Comparison of ENCODE assay signal across 24 mouse cellular contexts in genomic region chr7:29146625-29147367, GRCm38 (mm10).
"Had no signal": no experiment of that assay in that cellular context is flagged by ENCODE, and none has a peak within 500 bp of the region (broad histone marks: within the 10 kb centered on the region; RNA-seq: fewer than 3 reads in every experiment).

No protein-coding gene starts in this region.

- DNase-seq: gastrocnemius, postnatal 14 days; gastrocnemius, postnatal 36 days; heart, adult 11 months; heart, adult 2 months; heart, postnatal 14 days; heart, postnatal 36 days; kidney, adult 11 months; kidney, adult 2 months; kidney, postnatal 10 days; kidney, postnatal 25 days; kidney, postnatal 4 days; layer of hippocampus, adult 9-11 months; layer of hippocampus, postnatal 36 days; left cerebral cortex, postnatal 4 days had no signal

- H3K4me1 ChIP-seq: heart, embryonic 13.5 days; heart, embryonic 15.5 days; hindbrain, embryonic 13.5 days; hindbrain, embryonic 15.5 days; limb, embryonic 13.5 days; limb, embryonic 15.5 days had no signal

- H3K9ac ChIP-seq: heart, embryonic 13.5 days; heart, embryonic 15.5 days; hindbrain, embryonic 13.5 days; hindbrain, embryonic 15.5 days; limb, embryonic 13.5 days; limb, embryonic 15.5 days; liver, embryonic 12.5 days; liver, embryonic 14.5 days had no signal

- H3K27ac ChIP-seq: heart, adult 2 months; heart, embryonic 13.5 days; heart, embryonic 15.5 days; hindbrain, embryonic 13.5 days; hindbrain, embryonic 15.5 days; hindbrain, postnatal 0 days; limb, embryonic 13.5 days; limb, embryonic 15.5 days; liver, embryonic 12.5 days; liver, embryonic 14.5 days had no signal

- H3K27me3 ChIP-seq: hindbrain, embryonic 13.5 days; hindbrain, embryonic 15.5 days; limb, embryonic 13.5 days; limb, embryonic 15.5 days; liver, embryonic 12.5 days had no signal

- ATAC-seq: hindbrain, postnatal 0 days; liver, embryonic 12.5 days had no signal

- H3K4me2 ChIP-seq: heart, embryonic 11.5 days; heart, embryonic 13.5 days; heart, embryonic 15.5 days; hindbrain, embryonic 13.5 days; hindbrain, embryonic 15.5 days; limb, embryonic 13.5 days; limb, embryonic 15.5 days; liver, embryonic 12.5 days had no signal

- H3K9me3 ChIP-seq: heart, embryonic 13.5 days; heart, embryonic 15.5 days; hindbrain, embryonic 13.5 days; hindbrain, embryonic 15.5 days; limb, embryonic 13.5 days; limb, embryonic 15.5 days; liver, embryonic 12.5 days had no signal

- H3K4me3 ChIP-seq: heart, adult 2 months; heart, embryonic 13.5 days; heart, embryonic 15.5 days; hindbrain, embryonic 13.5 days; hindbrain, embryonic 15.5 days; limb, embryonic 13.5 days; limb, embryonic 15.5 days; liver, embryonic 12.5 days had no signal

- H3K36me3 ChIP-seq: heart, embryonic 13.5 days; heart, embryonic 15.5 days; hindbrain, embryonic 13.5 days; hindbrain, embryonic 15.5 days; limb, embryonic 13.5 days; limb, embryonic 15.5 days; liver, embryonic 12.5 days had no signal
